Mouse (Mus musculus) mouse trophoblast stem cell (cell line): Measurements from ENCODE around the gene Gm20671.
"Not testable (repeated sequence)": the region's sequence is repeated elsewhere in the genome, so short reads cannot be mapped to it uniquely, and the experiment has no call there.

Experiments used
- in situ Hi-C, 2 experiments: fragments of 300-500 bp; cut with MseI, MboI; formaldehyde crosslinking; loops; 2 replicates in 1 of 2; 3 replicates in 1 of 2; pipeline ENCODE4 v1.15.1; 2025

The Gm20671 gene

GRCm38 (mm10) chr5:32827009-32827408 is at the start of gene Gm20671:
Gm20671 (minus strand) TSS chr5:32827109.
- in situ Hi-C loops, result no loop called here

DNA sequence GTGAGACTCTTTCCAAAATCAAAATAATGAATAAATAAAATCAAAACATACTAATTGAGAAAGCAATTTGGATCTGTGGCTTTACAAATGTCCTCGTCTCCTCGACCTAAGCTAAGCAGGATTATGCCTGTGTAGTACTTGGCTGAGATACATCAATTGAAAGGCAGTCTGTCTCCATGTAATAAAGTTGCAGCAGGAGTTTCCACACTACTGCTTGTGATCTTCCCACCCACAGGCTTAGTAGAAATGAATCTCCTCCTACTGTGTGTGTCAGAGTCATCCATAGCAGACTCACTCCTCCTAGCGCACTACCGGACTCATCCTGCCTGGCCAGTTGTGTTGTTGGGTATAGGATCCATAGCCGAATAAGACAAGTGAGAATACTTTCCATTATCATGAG is 45.4 kb upstream of the Gm20671 start:
- in situ Hi-C loops, result no loop called here

- in situ Hi-C loops, result no loop called here
Measured at GRCm38 (mm10) chr5:32869389-32870024, 42.6 kb upstream of the Gm20671 start.

DNA sequence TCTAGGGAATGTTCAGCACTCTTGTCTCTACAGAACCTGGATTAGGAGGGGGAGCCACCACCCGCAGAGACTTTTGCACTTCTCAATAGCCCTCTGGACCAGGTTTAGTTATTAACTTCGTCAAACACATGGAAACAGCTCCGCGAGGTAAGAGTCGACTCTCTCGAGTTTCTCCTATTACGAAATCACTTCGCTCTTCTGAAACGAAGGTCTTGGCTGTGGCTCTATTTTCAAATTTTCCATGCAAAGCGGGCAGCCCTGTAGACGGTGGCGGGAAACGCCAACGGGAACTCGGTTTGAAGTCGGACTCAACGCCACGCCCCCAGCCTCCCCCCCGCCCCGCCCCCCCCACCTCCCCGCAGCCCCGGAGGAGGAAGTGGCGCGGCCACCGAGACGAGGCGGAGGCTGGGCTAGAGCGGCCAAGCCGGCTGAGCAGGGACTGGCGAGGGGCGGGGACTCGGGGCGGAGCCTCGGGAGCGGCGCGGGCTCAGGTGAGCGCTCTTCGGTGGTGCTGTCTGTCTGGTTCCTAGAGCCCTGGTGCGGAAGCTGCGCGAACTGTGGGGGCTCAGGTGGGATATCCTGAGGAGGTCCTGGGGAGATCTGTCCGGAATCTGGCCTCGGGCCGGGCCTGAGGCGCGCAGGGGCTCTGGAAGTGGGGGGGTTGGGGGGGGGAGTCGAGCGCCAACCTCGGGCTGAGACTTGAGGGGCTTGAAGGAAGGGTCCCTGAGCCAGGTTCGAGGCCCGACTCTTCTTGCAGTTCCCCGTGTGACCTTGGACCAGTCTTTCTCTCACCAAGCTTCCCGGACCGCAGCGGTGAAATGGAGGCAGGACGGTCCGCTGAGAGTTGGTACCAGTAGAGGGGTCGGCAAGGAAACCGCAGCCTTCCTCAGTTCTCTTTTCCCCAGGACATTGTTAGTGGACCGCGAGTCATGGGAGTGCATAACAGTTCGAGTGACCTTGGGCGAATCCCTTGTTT is 36.6 kb upstream of the Gm20671 start, which contains the start of gene Depdc5:
Gene Depdc5 (plus strand): TSS at position 449 of the 976 bp plus-strand sequence.
- in situ Hi-C loops, result no loop called here

- in situ Hi-C loops, result no loop called here
Measured at GRCm38 (mm10) chr5:32862469-32863132, 35.7 kb upstream of the Gm20671 start.

DNA sequence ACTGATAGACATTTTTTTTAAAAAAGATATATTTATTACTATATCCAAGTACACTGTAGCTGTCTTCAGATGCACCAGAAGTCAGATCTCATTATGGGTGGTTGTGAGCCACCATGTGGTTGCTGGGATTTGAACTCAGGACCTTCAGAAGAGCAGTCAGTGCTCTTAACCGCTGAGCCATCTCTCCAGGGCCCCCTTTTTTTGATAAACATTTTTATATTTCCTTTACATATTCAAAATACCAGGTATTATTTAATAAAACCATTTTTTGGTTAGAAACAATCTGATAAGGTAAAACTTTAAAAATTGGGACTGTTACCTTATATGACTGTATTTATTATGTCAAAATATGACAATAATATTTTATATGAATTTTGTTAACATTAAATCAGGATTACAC is 34.2 kb upstream of the Gm20671 start:
- in situ Hi-C loops, result no loop called here

- in situ Hi-C loops, result no loop called here
Measured at GRCm38 (mm10) chr5:32857781-32858220, 30.9 kb upstream of the Gm20671 start.

GRCm38 (mm10) chr5:32855274-32855673 is 28.4 kb upstream of the Gm20671 start:
- in situ Hi-C loops, result not testable (repeated sequence)

- in situ Hi-C loops, result no loop called here
Measured at GRCm38 (mm10) chr5:32854818-32855217, 27.9 kb upstream of the Gm20671 start.

- in situ Hi-C loops, result no loop called here
Measured at GRCm38 (mm10) chr5:32853731-32854507, 27.0 kb upstream of the Gm20671 start, which contains the start of gene Prr14l. Prr14l (minus strand) TSS chr5:32854256.

DNA sequence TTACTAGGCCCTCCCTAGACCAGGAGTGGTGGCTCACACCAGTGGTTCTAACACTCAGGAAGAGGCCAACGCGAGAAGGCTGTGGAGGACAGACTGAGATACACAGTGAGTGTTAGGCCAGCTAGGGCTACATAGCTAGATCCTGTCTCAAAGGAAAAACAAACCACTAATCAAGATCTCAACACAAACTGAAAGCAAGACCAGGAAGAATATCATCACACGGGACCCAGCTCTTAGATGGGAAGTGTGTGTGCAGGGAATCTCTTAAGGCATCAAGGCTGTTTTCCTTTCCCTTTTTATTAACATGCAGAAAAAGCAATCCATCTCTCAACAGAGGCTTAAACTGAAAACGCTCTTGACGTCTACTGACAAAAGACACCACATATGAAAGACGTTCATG is 25.1 kb upstream of the Gm20671 start:
- in situ Hi-C loops, result no loop called here

GRCm38 (mm10) chr5:32849580-32849979 is 22.7 kb upstream of the Gm20671 start:
- in situ Hi-C loops, result not testable (repeated sequence)

DNA sequence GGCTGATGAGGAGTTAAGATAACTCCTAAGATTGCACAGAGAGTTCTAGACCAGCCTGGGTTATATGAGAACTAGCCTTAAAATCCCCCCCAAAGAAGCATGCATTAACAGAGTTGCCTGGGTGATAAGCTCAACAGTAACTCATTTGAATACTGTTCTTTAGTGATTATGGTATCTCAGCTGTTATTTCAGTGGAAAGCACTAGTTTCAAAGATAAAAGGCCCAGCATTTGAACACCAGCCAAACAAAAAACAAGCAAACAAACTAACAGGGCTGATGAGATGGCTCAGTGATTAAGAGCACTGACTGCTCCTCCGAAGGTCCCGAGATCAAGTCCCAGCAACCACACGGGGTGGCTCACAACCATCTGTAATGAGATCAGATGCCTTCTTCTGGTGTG is 22.3 kb upstream of the Gm20671 start:
- in situ Hi-C loops, result no loop called here

DNA sequence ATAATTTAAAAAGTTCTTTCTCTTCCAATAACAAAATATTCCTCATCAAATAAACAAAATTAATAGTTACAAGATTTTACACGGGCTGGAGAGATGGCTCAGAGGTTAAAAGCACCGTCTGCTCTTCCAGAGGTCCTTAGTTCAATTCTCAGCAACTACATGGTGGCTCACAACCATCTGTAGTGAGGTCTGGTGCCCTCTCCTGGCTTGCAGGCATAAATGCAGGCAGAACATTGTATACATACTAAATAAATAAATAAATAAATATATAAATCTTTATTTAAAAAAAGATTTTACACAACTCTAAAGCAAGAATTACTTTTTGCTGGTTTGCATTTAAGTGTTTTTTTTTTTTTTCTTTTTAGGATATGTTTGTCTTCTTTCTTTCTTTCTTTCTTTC is 13.1 kb upstream of the Gm20671 start:
- in situ Hi-C loops, result no loop called here

GRCm38 (mm10) chr5:32836976-32837375 is 10.1 kb upstream of the Gm20671 start:
- in situ Hi-C loops, result no loop called here

- in situ Hi-C loops, result no loop called here
Measured at GRCm38 (mm10) chr5:32834497-32834896, 7.6 kb upstream of the Gm20671 start.

- in situ Hi-C loops, result no loop called here
Measured at GRCm38 (mm10) chr5:32830054-32830453, 3.1 kb upstream of the Gm20671 start.

DNA sequence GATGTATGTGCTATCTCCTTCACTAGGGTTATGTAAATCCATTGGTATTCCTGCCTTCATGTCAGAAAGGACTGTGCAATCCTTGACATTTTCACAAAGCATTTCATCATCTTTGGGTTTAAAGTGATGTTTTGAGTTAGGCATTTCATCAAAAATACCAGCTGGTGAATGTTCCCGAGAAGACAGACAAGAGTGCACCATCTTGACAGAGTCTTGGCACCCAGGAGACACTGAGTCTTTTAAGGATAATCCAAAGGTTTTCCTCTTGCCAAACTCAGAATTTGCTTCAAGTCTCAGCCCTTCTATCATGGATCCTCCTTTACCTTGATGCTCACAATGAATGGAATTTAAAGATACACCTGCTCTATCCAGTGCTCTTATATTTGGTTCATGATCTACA is 1.9 kb upstream of the Gm20671 start:
- in situ Hi-C loops, result not testable (repeated sequence)

DNA sequence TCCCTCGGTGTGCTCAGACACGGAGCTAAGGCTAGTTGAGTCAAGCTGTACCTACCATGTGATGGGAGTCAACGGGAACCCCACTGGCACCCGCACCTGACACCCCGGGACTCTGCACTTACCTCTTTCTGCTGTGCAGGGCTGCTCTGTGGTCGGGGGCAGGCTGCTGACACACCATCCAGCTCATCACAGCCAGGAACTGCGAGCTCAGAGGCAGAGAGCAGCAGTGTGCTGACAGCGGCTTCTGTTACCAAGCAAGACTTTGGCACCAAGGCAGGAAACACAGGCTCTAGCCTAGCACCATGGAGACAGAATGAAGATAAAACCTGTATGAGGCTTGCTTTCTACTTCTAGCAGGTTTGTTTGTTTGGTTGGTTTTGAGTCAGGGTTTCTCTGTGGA is 6.4 kb downstream of the Gm20671 start:
- in situ Hi-C loops, result no loop called here

DNA sequence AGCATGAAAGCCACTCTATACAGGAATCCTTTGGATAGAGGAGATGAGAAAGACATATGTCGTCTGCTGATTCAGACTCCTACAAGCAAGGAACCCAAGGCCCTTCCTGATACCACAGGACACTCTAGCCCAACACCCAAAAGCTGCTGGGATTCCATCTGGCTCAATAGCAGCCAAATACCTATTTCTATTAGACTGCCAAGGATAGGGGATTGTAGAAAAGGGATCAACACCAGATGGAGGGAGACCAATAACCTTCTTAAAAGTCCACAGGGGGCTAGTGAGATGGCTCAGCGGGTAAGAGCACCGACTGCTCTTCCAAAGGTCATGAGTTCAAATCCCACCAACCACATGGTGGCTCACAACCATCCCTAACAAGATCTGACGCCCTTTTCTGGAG is 11.5 kb downstream of the Gm20671 start:
- in situ Hi-C loops, result no loop called here

DNA sequence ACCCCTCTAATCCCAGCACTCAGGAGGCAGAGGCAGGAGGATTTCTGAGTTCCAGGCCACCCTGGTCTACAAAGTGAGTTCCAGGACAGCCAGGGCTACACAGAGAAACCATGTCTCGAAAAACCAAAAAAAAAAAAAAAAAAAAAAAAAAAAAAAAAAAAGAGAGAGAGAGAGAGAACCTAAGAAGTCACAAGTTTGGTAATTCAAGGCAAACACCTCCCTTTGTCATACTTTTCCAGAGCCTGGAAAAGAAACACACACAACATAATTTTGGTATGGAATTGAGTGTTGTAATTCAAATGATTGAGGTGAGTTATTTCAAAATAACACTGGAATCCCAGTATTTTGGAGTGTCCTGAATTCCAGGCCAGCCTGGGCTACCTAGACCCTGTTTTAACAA is 40.5 kb downstream of the Gm20671 start:
- in situ Hi-C loops, result not testable (repeated sequence)
